Mouse (Mus musculus) CD4-positive, CD25-positive, alpha-beta regulatory T cell (primary cell): ENCODE data around the gene Spock2. TPM values are rescaled to one million over a fixed set of nuclear protein-coding genes. Genes with fewer than 3 reads are reported as not detected.

Experiments used
- polyA plus RNA-seq: library from polyadenylated mRNA; unstranded; fragments of 100-300 nt; shearing (Covaris generic); gene quantifications from one replicate; pipeline ENCODE4 v1.2.1, GENCODE M21; 2017

Spock2 gene
- 4.6 TPM for polyA plus RNA-seq

DNA sequence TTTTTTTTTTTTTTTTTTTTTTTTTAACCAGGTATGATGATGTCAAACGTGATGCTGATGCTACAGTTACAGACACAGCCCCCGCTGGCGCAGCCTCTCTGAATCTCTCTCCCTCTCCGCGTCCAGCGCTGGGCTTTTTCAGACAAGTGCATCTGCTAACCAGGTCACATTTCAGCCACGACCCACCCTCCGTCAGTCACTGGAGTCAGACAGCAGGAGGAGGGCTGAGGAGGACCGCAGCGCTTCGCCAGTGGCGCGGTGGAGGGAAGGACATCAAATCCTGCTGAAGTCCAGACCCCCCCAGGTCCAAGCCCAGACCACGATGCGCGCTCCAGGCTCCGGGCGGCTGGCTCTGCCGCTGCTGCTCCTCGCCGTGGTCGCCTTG lies at the start of gene Spock2:
Gene Spock2, plus strand, starts transcription at position 74 of the 385 bp plus-strand sequence.

Other genes with a start within 250 kb of the Spock2 start
- gene Dnajb12, start 226.7 kb upstream of the Spock2 start, polyA plus RNA-seq, result 14.4 TPM
- gene Ddit4, start 154.4 kb upstream of the Spock2 start, polyA plus RNA-seq, result 70.3 TPM
- 43.8 TPM for gene Ascc1, start 103.4 kb upstream of the Spock2 start, polyA plus RNA-seq
- 117 TPM for gene Anapc16, start 103.1 kb upstream of the Spock2 start, polyA plus RNA-seq
- 0.31 TPM for gene Chst3, start 113.0 kb downstream of the Spock2 start, polyA plus RNA-seq
- 413 TPM for gene Psap, start 171.4 kb downstream of the Spock2 start, polyA plus RNA-seq
- gene Vsir, start 240.6 kb downstream of the Spock2 start, polyA plus RNA-seq, result 217 TPM